Mouse (Mus musculus) CH12.LX (cell line): ENCODE measurements at regions not wholly inside any gene's neighbourhood (a gene's known extent, or its start where the extent isn't known, plus 50 kb on each side); places are given as distances from the start of the nearest gene placed in this dataset.

Source experiments
- BHLHE40 ChIP-seq: IDR thresholded peaks from 2 replicates; pipeline ENCODE4 v1.6.1; 2011; ENCODE audit warnings: mild to moderate bottlenecking, low read depth, low read length, improper control_type of control experiment
- CTCF ChIP-seq, 2 experiments: IDR thresholded peaks in 1 of 2; conservative IDR thresholded peaks in 1 of 2; 2 replicates each; pipeline ENCODE4 v1.5.1; 2011 to 2012; ENCODE audit warnings: low read depth in 2 of 2, low read length in 2 of 2, improper control_type of control experiment in 1 of 2, inconsistent platforms in 1 of 2, mild to moderate bottlenecking in 1 of 2, moderate library complexity in 1 of 2
- E2F4 ChIP-seq: IDR thresholded peaks from 2 replicates; pipeline ENCODE4 v1.6.1; 2011; ENCODE audit warnings: low read depth, low read length, improper control_type of control experiment; ENCODE audit not compliant: insufficient replicate concordance
- EP300 ChIP-seq: IDR thresholded peaks from 2 replicates; pipeline ENCODE4 v1.6.1; 2011; ENCODE audit warnings: low read length, improper control_type of control experiment
- HCFC1 ChIP-seq: IDR thresholded peaks from 2 replicates; pipeline ENCODE4 v1.6.1; 2012; ENCODE audit warnings: low read depth, mild to moderate bottlenecking, inconsistent platforms, low read length, improper control_type of control experiment
- POLR2A ChIP-seq: IDR thresholded peaks from 2 replicates; pipeline ENCODE4 v1.6.1; 2011; ENCODE audit warnings: low read depth, mild to moderate bottlenecking, improper control_type of control experiment, low read length
- POLR2AphosphoS2 ChIP-seq: IDR thresholded peaks from 2 replicates; pipeline ENCODE4 v1.6.1; 2011; ENCODE audit warnings: low read depth, low read length, improper control_type of control experiment
- RCOR1 ChIP-seq: conservative IDR thresholded peaks from 2 replicates; pipeline ENCODE4 v1.6.1; 2012; ENCODE audit warnings: low read depth, mild to moderate bottlenecking, inconsistent platforms, low read length, improper control_type of control experiment
- SMC3 ChIP-seq: IDR thresholded peaks from 2 replicates; pipeline ENCODE4 v1.6.1; 2011; ENCODE audit warnings: low read depth, low read length, improper control_type of control experiment
- ZMIZ1 ChIP-seq: IDR thresholded peaks from 2 replicates; pipeline ENCODE4 v1.6.1; 2012; ENCODE audit warnings: low read depth, mild to moderate bottlenecking, inconsistent platforms, low read length, improper control_type of control experiment

- TF ChIP-seq EP300 (no peak), POLR2A (no peak), CTCF (conservative IDR thresholded peaks at IDR 0.05 in 1 of 2, IDR thresholded peaks at IDR 0.05 in 1 of 2; ENCODE audit: low read depth in 2 of 2, low read length in 2 of 2) (no peak), E2F4 (no peak), POLR2AphosphoS2 (no peak), HCFC1 (no peak), BHLHE40 (no peak), SMC3 (no peak), RCOR1 (no peak), ZMIZ1 (no peak)
Measured at GRCm38 (mm10) chr1:90486349-90486839, 116.4 kb upstream of the Cops8 start.
